4 mouse cellular contexts compared by ENCODE assay signal in the genomic region with DNA sequence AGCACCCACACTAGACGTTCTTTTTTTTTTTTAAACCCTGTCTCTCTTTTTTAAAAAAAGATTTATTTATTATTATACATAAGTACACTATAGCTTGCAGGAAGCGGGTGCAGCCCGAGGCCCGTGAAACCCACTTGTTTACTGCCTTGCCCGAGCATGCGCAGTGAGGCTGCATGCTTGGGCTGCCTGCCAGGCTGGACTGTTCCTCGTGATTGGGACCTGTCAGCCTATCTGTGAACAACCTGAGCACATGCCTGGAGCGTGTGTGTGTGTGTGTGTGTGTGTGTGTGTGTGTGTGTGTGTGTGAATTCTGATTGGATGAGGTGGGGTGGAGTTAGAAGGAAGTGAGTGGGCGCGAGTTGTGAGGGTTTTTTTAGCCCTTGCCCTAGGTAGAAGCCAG. TPM values are rescaled to one million over a fixed set of nuclear protein-coding genes. Genes with fewer than 3 reads are reported as not detected.
DNase-seq lines count a peak whose midpoint lies in the region; ATAC-seq and TF ChIP-seq lines count a peak whose summit lies in the region.
"Not testable (repeated sequence)": the region's sequence is repeated elsewhere in the genome, so short reads cannot be mapped to it uniquely, and the experiment has no call there.

No protein-coding gene starts in this region.

- not testable (repeated sequence) for TF ChIP-seq POLR2A in heart, adult 2 months (IDR thresholded peaks at IDR 0.05; ENCODE audit: insufficient read depth, low read depth, low read length)

- intact Hi-C loops in heart, adult 2 months (cut with DNase I); heart, postnatal 14 days (cut with DNase I): not testable (repeated sequence)

- H3K4me3 ChIP-seq in heart, adult 2 months; heart, postnatal 0 days (ENCODE audit: low read depth, low read length): not testable (repeated sequence)

- TF ChIP-seq EP300 in heart, adult 2 months (IDR thresholded peaks at IDR 0.05; ENCODE audit: insufficient read depth, low read depth, low read length) = not testable (repeated sequence)
- TF ChIP-seq EP300 in heart, postnatal 0 days (IDR thresholded peaks at IDR 0.05; ENCODE audit: low read depth) = peak; percentile 62; the same call in 1 of the 2 replicates

- H3K4me2 ChIP-seq in heart, postnatal 0 days (ENCODE audit: low read depth, low read length) = not testable (repeated sequence)

- DNase-seq in heart, adult 2 months = peak; percentile 11 to 29
- DNase-seq in heart, postnatal 0 days (ENCODE audit: low spot score) = not testable (repeated sequence)
- peak; percentile 25 to 48 for DNase-seq in heart, postnatal 14 days
- DNase-seq in heart, postnatal 4 days = peak; percentile 65

- H3K4me1 ChIP-seq in heart, adult 2 months (ENCODE audit: control insufficient read depth, insufficient read depth, low read length); heart, postnatal 0 days (ENCODE audit: control insufficient read depth, insufficient read depth): not testable (repeated sequence)

- H3K36me3 ChIP-seq in heart, adult 2 months (ENCODE audit: control insufficient read depth, insufficient read depth, low read length) = not testable (repeated sequence)
- H3K36me3 ChIP-seq in heart, postnatal 0 days (replicated peaks; ENCODE audit: control insufficient read depth, insufficient read depth, low read length) = peaks cover 14% of the 10 kb centered on the region; the same call in 1 of the 2 replicates

- H3K9me3 ChIP-seq in heart, postnatal 0 days (replicated peaks; ENCODE audit: control insufficient read depth, low read length) = not testable (repeated sequence)

- 69% methylated on average over 10 of the region's 10 CpGs for WGBS in heart, adult 2 months
- 40% methylated on average over 10 of the region's 10 CpGs for WGBS in heart, postnatal 0 days

- not testable (repeated sequence) for TF ChIP-seq CTCF in heart, adult 2 months (IDR thresholded peaks at IDR 0.05); heart, postnatal 0 days (IDR thresholded peaks at IDR 0.05; ENCODE audit: low read depth)

- H3K9ac ChIP-seq in heart, adult 2 months (ENCODE audit: low read depth, low read length); heart, postnatal 0 days (replicated peaks; ENCODE audit: low read depth, low read length): not testable (repeated sequence)

- not testable (repeated sequence) for H3K27me3 ChIP-seq in heart, adult 2 months (ENCODE audit: control insufficient read depth, insufficient read depth, low read length); heart, postnatal 0 days (ENCODE audit: control insufficient read depth, insufficient read depth, low read length)

- H3K27ac ChIP-seq in heart, adult 2 months; heart, postnatal 0 days (ENCODE audit: low read depth): not testable (repeated sequence)

- not testable (repeated sequence) for H3K79me2 ChIP-seq in heart, adult 2 months (replicated peaks; ENCODE audit: control insufficient read depth, insufficient read depth, low read length)

- peak; percentile 68; the same call in 1 of the 2 replicates for ATAC-seq in heart, postnatal 0 days (ENCODE audit: insufficient read depth, low read depth)

RNA-seq across cellular contexts. Expression of gene Gxylt1, which starts 38.5 kb away (rescaled TPM):
- total RNA-seq in heart, adult 2 months (2021) = 10 to 100 TPM; 10.3 to 10.4 TPM
- 2.7 and 4.1 TPM in 2 replicates for polyA plus RNA-seq in heart, adult 2 months (2012; rRNA removed)
- total RNA-seq in heart, postnatal 0 days (2014; rRNA removed; ENCODE audit: low replicate concordance) = 3.6 and 9.3 TPM in 2 replicates
- 3.1 and 3.3 TPM in 2 replicates for polyA plus RNA-seq in heart, postnatal 0 days (2015; fragmentation: Nextera tagmentation; extraction: Ambion mirVana)
- 10 to 100 TPM; 12.1 to 13.1 TPM for total RNA-seq in heart, postnatal 14 days (2021)
- 10 to 100 TPM; 14.8 to 16.0 TPM for total RNA-seq in heart, postnatal 4 days (2021)
